Mouse (Mus musculus): ENCODE results near the gene Mctp2. TPM values are rescaled to one million over a fixed set of nuclear protein-coding genes. Genes with fewer than 3 reads are reported as not detected.
"Not testable (repeated sequence)": the region's sequence is repeated elsewhere in the genome, so short reads cannot be mapped to it uniquely, and the experiment has no call there.

Gene Mctp2
- total RNA-seq, 4 experiments from 2014 or later, result 2.0 to 2.9 (median 2.2) TPM

DNA sequence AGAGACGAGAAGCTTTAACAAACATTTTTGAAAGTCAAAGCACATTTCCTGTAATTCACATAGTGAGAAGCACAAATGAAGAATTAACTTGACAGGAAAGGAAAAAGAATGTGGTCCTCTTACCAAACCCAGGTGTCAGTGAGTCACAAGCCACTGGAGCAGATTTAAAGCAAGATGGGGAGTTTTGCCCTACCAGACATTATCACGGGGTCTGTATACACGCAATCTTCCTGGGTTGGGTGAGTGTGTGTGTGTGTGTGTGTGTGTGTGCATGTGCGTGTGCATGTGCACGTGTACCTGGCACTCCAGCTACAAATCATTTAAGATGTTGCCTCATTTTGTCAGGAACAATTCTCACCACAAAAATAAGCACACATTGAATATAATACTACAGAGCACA lies 30.9 kb downstream of the Mctp2 start:
- no peak for DNase-seq (ENCODE audit: low spot score in 2 of 2)

DNA sequence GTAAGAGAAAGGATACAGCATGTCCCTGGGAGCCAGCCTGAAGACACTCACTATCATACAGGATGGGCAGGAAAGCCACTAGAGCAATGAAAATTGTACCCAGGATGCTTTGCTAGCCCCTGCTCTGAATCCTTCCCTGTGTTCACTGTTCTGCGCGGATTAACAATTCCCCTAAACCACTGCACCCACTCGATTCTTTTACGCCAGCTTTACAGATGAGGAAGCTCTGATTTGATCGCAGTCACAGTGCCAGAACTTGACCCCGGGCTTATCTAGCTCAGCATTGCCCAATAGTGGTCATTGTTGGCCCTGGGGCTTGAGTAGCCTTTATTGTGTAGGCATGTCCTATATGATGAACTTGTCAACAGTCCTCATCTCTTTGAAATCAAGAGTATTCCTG lies 34.9 kb downstream of the Mctp2 start:
- no peak for DNase-seq (ENCODE audit: low spot score in 2 of 2)

DNA sequence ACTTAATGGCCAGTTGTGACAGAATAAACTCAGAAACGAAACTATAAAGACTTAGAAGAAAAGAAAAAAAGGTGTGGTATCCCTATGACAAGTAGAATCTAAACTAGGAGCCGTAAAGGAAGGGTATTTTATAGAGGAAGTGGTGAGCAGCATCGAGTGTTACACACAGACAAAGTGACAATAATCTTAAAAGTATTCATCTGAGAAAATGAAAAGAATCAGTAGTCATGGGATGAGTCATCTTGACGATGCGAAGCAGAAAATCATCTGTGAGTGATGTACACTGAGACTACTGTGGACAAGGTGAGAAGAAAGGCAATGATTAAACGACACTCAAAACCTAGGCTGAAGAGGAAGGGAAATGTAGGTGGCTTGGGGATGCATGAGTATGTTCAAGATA lies 36.4 kb downstream of the Mctp2 start:
- DNase-seq (ENCODE audit: low spot score in 2 of 2), result no peak

DNA sequence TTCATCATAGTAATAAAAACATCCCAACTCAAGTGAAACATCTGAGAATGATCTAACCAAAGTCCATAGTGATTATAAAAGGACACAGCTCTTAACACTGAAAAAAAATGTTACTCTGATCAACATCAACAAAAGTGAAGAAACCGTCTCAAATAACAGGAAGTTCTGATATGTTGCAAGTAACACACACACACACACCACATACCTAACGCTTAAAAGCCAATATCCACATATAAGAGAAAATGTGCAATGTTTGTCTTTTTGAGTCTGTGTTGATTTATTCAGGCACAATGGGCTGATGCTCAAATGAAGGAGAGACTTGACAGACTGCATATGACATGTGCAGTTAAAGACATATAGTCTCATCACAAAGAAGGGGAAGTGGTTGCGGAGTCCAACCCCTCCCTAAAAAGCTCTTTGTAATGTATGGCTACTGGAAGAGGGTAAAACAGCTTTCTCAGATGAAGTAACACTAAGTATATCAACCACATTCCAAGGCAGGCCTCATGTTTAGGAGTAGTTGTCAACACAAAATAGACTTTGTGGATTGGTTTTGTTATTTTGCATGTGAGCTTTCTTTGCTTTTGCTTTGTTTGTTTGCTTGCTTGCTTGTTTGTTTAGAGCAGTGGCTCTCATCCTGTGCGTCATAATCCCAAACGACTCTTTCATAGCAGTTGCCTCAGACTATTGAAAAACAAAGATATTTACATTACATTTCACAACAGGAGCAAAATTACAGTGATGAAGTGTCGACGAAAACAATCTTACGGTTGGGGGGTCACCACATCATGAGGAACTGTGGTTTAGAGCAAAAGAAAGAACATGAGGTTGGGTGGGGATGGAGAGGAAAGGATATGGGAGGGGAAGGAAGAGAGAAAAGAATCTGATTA lies 45.4 kb downstream of the Mctp2 start:
- DNase-seq (ENCODE audit: low spot score in 2 of 2), result no peak

DNA sequence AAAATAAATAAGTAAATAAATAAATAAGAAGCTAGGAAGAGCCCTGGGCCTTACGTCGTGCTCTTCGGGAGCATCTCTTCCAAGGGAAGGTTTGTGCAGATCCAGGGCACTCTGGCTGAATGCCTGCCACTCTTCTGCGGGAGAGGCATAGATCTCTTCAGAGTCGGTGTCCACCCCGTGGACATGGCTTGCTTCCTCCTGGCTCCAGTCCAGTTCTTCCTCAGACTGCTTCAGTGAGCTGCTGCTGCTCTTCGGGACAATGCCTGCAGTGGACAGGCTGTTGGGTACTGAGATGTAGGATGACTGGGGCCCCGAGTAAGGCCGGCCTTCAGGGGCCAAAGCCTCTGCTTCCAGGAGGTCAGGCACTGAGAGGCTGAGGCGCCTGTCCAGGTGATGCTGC lies 47.4 kb downstream of the Mctp2 start:
- no peak for DNase-seq (ENCODE audit: low spot score in 2 of 2)

DNA sequence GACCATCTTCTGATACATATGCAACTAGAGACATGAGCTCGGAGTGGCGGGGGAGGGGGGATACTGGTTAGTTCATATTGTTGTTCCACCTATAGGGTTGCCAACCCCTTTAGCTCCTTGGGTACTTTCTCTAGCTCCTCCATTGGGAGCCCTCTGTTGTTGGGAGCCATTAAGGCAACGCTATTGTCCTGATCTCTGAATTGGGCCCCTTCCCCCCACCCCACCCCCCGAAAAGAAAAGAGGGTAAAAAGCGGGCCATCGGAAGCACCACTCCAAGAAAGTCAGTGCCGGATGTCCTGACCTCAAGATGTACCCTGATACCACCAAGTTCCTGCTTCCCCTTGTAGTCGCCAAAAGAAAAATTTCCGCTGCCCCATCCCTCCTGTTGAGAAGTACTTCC lies 56.1 kb downstream of the Mctp2 start:
- DNase-seq (ENCODE audit: low spot score in 2 of 2), result not testable (repeated sequence)

DNA sequence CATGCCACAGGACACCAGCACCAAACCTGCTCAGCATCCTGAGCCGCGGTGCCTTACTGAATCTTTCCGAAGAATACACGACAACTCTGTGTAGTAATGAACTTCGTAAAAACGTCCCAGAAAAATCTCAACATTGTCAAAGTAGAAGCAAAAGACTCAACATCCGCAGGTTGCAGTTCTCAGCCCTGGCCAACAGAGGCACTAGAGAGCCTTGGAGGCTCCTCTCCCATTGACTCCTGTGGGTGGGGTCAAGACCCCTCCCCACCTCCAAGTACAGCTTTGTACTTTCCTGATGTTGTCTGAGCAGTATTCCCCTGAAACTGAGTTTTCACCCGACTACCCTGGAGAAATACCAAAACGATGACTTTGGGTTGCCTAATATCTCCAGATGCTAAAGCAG lies 65.1 kb downstream of the Mctp2 start:
- no peak for DNase-seq (ENCODE audit: low spot score in 2 of 2)

DNA sequence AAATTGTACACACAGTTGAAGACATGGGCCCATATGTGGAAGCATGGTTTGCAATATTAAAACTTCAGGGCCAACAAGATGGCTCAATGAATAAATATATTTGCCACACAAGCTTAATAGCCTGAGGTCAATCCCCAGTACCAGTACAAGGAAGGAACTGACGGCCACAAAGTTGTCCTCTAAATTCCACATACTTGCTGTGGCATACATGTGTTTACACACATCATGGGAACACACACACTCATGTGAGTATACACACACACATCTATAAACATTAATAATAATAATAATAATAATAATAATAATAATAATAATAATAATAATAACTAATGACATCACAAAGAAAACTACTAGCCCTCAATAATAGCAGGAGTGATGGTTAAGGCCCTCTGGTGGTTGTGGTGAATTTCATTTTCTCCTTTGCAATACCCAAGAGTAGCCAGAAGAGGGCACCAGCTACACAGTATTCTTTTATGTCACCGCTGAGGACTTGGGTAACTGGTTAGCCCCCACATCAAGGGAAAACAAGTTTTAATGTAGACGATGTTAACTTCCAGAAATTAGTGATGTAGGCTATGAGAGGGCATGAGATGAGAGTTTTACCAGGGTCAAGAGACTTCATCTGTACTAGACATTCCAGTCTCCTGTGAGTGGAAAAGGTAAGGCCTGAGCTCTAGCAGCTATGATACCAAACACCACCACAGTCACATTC lies 66.5 kb downstream of the Mctp2 start:
- DNase-seq (ENCODE audit: low spot score in 2 of 2), result peak in 1 of 2 experiments; percentile 46

DNA sequence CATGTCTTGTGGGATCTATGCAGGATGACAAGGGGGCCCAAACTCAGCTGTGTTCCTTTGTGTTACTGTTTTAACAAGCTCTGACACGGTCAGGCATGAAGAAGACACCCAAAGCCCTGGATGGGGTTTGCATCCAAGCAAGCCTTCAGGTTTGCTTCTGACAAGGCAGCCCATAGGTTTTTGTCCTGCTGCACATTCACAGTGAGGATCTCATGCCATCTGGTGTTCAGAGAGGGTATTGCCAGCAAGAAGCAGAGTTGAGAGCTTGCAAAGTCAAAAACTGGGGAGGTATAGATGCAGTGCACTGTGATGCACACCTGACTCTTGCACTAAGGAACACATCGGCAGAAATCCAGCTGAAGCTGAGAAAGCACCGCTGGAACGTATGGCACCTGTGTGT lies 67.8 kb downstream of the Mctp2 start:
- peak; percentile 31 to 69 for DNase-seq (ENCODE audit: low spot score in 2 of 2)

DNA sequence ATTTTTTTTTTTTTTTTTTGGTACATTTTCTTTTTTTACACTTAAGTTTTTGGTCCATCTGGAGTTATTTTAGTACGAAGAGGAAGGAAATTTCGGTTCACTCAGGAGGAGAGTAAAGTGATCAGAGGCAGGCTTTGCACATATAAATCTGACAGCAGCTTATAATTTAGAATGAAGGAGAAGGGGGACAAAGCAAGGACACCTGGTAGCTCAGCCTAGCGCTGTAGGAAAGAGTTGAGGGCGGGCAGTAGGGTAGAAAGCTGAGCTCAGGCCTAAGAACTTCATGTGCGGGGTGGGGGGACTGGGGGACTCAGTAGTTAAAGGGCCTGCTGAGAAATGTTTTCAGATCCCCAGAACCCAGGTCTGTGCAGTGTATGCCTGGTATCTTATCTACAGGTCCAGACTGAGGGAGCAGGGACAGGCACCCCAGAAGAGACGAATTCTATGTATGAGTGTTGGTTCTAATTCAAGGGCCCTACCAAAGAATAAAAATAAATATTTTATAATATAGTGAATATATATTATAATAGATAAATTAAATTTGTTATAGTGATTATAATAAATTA lies 71.9 kb downstream of the Mctp2 start:
- no peak for DNase-seq (ENCODE audit: low spot score in 2 of 2)

DNA sequence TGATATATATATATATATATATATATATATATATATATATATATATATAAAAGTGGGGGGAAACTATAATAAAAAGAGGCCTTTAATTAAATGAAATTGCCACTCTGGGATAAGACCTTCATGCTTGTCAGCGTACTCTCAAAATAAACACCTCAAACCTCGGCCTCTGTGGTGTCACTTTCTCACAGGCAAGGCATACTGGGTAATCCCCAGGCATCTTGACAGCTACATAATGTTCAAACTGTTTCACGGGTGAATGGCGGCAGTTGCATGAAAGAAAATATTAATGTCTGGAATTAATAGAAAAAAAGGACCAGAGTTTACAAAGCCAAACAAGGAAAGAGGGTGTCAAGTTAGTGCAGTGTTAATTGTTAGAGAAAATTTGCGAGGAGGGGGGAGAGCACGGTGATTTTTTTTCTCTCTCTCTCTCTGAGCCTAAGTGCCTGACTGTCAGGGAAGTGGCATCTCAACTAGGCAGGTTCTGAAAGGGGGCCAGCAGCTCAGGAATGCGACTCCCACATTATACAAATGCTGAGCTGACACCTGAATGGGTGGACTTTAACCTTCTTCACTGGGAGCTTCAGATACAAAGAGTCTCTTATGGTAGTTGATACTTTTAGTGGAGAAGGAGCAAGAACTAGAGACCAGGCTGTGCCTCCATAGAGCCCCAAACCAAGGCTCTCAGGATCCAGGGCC lies 75.1 kb downstream of the Mctp2 start:
- DNase-seq (ENCODE audit: low spot score in 2 of 2), result no peak

DNA sequence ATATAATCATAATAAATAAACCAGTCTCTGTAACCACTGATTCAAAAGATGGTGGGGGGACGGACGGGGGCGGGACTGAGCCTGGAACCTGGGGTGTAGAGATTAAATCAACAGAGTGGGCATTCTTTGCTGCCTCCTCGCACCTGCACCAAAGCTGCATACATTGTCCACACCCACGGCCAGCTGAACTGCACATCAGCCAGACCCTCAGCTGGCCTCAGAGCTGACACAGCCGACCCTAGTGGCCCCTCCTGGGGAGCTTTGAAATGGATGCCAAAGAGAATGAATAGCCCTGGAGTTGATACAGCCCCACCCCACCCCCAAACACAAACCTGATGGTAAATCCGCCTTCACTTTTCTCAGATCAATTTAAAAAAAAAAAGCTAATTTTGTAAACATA lies 76.5 kb downstream of the Mctp2 start:
- no peak for DNase-seq (ENCODE audit: low spot score in 2 of 2)

DNA sequence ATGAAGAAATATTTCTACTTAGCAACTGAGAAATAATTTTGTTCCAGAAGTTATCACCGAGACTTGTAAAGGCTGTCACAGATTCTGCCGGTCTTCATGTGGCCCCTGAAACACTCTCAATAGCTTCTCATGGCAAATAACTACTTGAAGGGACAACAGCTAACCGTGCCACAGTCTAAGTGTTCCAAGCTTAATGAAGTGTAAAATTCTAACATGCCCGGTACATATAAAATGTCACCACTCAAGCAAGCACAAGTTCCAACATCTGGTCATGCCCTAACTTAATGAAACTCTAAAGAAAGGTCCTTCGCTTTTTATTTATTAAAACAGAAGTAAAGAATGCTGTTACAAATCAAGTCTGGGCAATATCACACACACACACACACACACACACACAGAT lies 82.8 kb downstream of the Mctp2 start:
- DNase-seq (ENCODE audit: low spot score in 2 of 2), result no peak

DNA sequence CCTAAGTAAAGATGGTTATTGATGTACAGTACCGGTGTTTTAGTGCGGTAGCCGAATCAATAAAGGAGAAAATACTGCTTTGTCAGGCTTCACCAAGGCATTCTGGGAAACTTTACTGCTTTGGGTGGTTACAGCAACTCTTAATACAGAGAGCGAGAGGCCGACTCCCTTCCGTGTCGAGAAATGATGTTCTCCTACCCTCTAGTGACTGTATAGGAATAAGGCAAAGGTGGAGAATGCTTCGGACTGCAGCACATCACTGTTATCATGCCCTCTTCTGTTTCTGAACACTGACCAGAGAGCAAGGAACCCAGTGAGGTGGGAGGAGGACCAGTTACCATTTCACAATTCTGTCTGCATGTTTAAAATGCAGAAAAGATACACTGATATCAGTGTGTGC lies 83.9 kb downstream of the Mctp2 start:
- no peak for DNase-seq (ENCODE audit: low spot score in 2 of 2)

DNA sequence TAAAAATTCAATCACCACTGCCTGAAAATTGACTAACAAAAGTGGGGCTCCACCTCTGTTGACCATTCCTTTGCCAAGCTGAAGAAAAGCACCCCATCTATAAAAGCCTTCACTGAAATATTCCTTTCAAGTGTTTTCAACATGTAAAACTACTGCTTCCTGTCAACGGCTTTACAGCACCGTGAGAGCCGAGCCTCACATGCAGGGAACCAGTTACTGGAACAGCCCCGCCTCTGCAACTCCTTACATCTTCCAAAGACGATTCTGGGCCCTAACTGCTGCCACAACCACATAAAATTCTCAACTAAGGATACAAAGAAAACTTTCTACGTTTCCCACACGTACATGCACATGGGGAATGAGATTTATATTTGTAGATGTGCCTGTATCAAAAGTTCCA lies 88.4 kb downstream of the Mctp2 start:
- DNase-seq (ENCODE audit: low spot score in 2 of 2), result no peak

DNA sequence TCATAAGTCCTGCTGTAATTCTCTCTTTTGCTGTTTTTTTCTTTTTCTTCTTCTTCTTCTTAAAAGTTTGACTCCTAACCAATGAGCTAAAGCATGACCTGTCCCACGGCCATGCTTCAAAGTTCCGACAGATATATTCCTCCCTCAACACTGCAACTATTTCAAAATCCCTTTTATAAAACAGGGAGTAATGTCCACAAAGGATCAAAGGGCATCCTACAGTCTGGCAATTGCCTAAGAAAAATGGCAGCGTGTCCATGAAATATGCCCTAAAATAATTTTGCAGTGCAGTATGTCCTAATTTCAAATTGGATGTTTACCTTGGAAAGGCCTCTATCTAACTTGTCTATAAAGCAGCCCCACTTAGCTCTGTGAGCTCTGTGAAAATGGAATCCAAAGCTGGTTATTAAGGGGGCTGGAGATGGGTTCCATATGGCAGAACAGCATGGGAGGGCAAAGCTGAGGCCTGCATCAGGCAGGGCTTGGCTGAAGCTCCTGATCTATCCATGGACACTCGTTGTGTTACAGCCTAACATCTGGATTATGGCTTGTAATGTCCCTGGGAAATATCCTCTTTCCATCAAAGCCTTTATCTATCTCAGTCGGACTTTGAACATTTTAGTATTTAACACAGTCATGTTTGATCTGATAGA lies 90.7 kb downstream of the Mctp2 start:
- no peak for DNase-seq (ENCODE audit: low spot score in 2 of 2)

DNA sequence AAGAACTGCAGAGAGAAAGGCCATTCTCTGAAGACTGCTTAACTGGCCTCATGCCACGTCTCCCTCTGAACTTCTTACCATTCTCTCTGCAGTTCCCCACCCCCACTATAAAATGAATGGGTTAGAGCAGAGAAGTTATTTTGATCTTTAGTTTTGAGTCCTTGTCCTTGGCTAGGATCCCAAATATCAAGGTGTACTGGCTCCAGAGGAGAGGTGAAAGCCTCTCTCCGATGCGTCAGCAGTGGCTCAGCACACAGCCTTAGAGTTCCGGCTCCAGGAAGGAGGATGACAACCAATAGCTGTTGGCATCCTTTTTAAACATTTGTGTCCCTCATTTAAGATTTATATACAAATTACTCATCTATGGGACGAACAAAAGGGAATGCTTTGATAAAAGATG lies 96.2 kb downstream of the Mctp2 start:
- no peak for DNase-seq (ENCODE audit: low spot score in 2 of 2)

DNA sequence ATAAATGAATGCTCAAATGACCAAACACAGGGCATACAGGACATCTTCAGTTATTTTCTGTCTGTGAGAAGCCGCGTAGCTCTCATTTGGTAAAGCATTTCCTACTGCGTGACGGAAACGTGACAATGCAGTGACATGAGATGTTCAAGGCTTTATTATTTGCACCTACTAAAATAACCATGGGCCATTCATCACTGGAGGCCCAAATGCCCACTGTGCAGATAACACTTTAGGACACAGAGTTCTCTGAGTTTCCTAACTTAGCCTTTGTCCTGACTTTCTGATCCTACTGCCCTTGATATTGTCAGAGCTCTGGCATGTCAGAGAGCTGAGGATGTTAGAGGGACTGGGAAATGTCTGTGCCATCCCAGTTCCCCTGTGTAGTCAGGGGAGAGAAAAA lies 97.1 kb downstream of the Mctp2 start:
- no peak for DNase-seq (ENCODE audit: low spot score in 2 of 2)

DNA sequence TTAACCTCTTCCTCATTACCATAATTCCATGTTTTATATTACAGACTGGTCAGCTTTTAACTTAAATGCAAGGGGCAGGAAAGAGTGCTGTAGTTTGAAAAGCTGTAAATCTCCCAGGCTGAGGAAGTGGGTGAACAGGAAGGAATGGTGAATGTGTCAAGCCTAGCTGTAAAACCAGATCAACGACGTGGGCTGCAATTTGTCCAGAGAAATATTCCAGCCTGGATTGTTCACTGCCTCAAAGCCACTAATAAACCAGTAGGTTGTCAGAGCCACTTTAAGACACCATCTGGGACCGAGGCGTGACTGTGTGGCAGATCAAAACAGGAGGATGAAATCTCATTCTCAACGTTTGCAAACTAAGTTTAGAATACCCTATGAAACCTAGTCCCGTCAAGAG lies 99.6 kb downstream of the Mctp2 start:
- DNase-seq (ENCODE audit: low spot score in 2 of 2), result no peak

DNA sequence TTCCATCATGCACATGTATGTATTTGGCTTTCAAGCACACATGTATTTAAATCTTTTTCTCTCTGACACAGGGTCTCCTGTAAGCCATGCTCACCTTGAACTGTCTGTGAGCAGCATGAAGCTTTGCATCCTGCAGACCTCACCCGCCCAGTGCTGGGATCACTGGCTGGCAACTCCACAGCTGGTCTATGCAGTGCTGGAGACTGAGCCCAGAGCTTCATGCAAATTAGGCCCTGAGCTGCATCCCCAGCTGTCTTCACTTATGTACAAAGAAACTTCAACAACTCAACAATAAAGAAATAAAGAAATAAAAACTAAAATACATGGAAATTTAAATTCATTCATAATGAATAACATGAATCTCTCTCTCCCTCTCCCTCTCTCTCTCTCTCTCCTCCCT lies 110.7 kb downstream of the Mctp2 start:
- DNase-seq (ENCODE audit: low spot score in 2 of 2), result no peak

DNA sequence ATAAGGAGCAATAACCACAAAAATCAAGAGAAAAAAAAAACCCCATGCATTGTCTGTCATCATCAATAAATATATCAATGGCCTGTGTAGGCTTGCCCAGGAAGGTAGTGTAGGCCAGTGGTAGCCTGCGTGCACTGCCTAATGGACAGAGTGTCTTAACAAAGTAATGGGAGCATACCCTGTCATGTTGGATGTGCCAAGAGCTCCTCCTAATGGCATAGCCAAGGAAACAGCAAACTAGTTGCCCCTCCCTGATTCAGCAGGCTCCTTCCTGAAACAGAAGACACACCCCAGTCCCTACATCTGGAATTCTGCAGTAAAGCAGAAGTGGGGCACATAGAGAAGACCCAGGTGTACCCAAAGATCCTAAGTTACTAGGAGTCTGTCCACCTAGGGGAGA lies 113.1 kb downstream of the Mctp2 start:
- no peak for DNase-seq (ENCODE audit: low spot score in 2 of 2)
